Mouse (Mus musculus): Measurements from ENCODE around the gene Olfr1264. TPM values are rescaled to one million over a fixed set of nuclear protein-coding genes. Genes with fewer than 3 reads are reported as not detected.

Gene Olfr1264
- polyA plus RNA-seq, 1 experiment from 2014 or later, result not detected

GRCm38 (mm10) chr2:89977709-89978108 lies 47.7 kb downstream of the Olfr1264 start:
- Histone ChIP-seq H3K27me3 (ENCODE audit: insufficient read depth, low read length) (no peaks in the 10 kb centered on the region), H3K4me3 (ENCODE audit: low read depth, low read length) (no peak overlapping the region), H3K4me1 (ENCODE audit: insufficient read depth) (no peaks in the 10 kb centered on the region), H3K9ac (no peak overlapping the region), H3K4me2 (no peak overlapping the region), H3K36me3 (ENCODE audit: insufficient read depth) (no peaks in the 10 kb centered on the region), H3K27ac (ENCODE audit: low read depth) (no peak overlapping the region), H3K9me3 (ENCODE audit: low read depth, low read length) (no peaks in the 10 kb centered on the region)
- ATAC-seq (ENCODE audit: insufficient read depth), result no peak
- 80% methylated on average over 2 of the region's 2 CpGs for WGBS
- no peak for TF ChIP-seq CTCF (IDR thresholded peaks at IDR 0.05; ENCODE audit: low read depth)
- no peak for DNase-seq

- no peak within 1 kb of the TSS for H3K27ac ChIP-seq (ENCODE audit: low read depth)
- no peaks in the 10 kb centered on the region for H3K4me1 ChIP-seq (ENCODE audit: insufficient read depth)
- no peaks in the 10 kb centered on the region for H3K27me3 ChIP-seq (ENCODE audit: insufficient read depth, low read length)
- H3K4me2 ChIP-seq, result no peak within 1 kb of the TSS
- WGBS, result 38% methylated on average over 2 of the region's 2 CpGs
- no peak within 1 kb of the TSS for H3K9ac ChIP-seq
- no peak within 1 kb of the TSS for H3K4me3 ChIP-seq (ENCODE audit: low read depth, low read length)
- H3K9me3 ChIP-seq (ENCODE audit: low read depth, low read length), result no peaks in the 10 kb centered on the region
- H3K36me3 ChIP-seq (ENCODE audit: insufficient read depth), result no peaks in the 10 kb centered on the region
- ATAC-seq (ENCODE audit: insufficient read depth) (no peak), DNase-seq (peak; percentile 1)
- TF ChIP-seq CTCF (IDR thresholded peaks at IDR 0.05; ENCODE audit: low read depth), result no peak
These were observed 51.2 kb downstream of the Olfr1264 start, which contains the start of gene Olfr1260 for GRCm38 (mm10) chr2:89974184-89974583. Gene Olfr1260, plus strand, starts transcription at chr2:89974340.

Other genes with a start within 250 kb of the Olfr1264 start
- not detected in 2 replicates for gene Olfr1254, start 232.0 kb downstream of the Olfr1264 start, polyA plus RNA-seq (2014; fragmentation: Nextera tagmentation; extraction: Ambion mirVana)
- gene Olfr1255, start 213.5 kb downstream of the Olfr1264 start, polyA plus RNA-seq (2014; fragmentation: Nextera tagmentation; extraction: Ambion mirVana), result not detected in 2 replicates
- gene Olfr1256, start 184.0 kb downstream of the Olfr1264 start, polyA plus RNA-seq (2014; fragmentation: Nextera tagmentation; extraction: Ambion mirVana), result not detected in 2 replicates
- gene Olfr48, start 177.4 kb downstream of the Olfr1264 start, polyA plus RNA-seq (2014; fragmentation: Nextera tagmentation; extraction: Ambion mirVana), result not detected in 2 replicates
- gene Olfr1257, start 147.1 kb downstream of the Olfr1264 start, polyA plus RNA-seq (2014; fragmentation: Nextera tagmentation; extraction: Ambion mirVana), result not detected in 2 replicates
- not detected in 2 replicates for gene Olfr1258, start 98.3 kb downstream of the Olfr1264 start, polyA plus RNA-seq (2014; fragmentation: Nextera tagmentation; extraction: Ambion mirVana)
- gene Olfr1259, start 76.9 kb downstream of the Olfr1264 start, polyA plus RNA-seq (2014; fragmentation: Nextera tagmentation; extraction: Ambion mirVana), result not detected in 2 replicates
- gene Olfr1260, start 51.2 kb downstream of the Olfr1264 start, polyA plus RNA-seq (2014; fragmentation: Nextera tagmentation; extraction: Ambion mirVana), result not detected in 2 replicates
- gene Olfr1261, start 34.4 kb downstream of the Olfr1264 start, polyA plus RNA-seq (2014; fragmentation: Nextera tagmentation; extraction: Ambion mirVana), result not detected in 2 replicates
- gene Olfr1262, start 25.4 kb downstream of the Olfr1264 start, polyA plus RNA-seq (2014; fragmentation: Nextera tagmentation; extraction: Ambion mirVana), result not detected in 2 replicates
- not detected in 2 replicates for gene Olfr1263, start 13.4 kb downstream of the Olfr1264 start, polyA plus RNA-seq (2014; fragmentation: Nextera tagmentation; extraction: Ambion mirVana)
- gene Olfr1265, start 9.8 kb upstream of the Olfr1264 start, polyA plus RNA-seq (2014; fragmentation: Nextera tagmentation; extraction: Ambion mirVana), result not detected in 2 replicates
- gene Olfr140, start 38.0 kb upstream of the Olfr1264 start, polyA plus RNA-seq (2014; fragmentation: Nextera tagmentation; extraction: Ambion mirVana), result not detected in 2 replicates
- not detected in 2 replicates for gene Olfr1269, start 95.8 kb upstream of the Olfr1264 start, polyA plus RNA-seq (2014; fragmentation: Nextera tagmentation; extraction: Ambion mirVana)
- gene Olfr32, start 116.7 kb upstream of the Olfr1264 start, polyA plus RNA-seq (2014; fragmentation: Nextera tagmentation; extraction: Ambion mirVana), result not detected in 2 replicates
- gene Olfr1270, start 127.5 kb upstream of the Olfr1264 start, polyA plus RNA-seq (2014; fragmentation: Nextera tagmentation; extraction: Ambion mirVana), result not detected in 2 replicates
- not detected in 2 replicates for gene Olfr1506, start 198.9 kb upstream of the Olfr1264 start, polyA plus RNA-seq (2014; fragmentation: Nextera tagmentation; extraction: Ambion mirVana)
- gene Olfr142, start 232.0 kb upstream of the Olfr1264 start, polyA plus RNA-seq (2014; fragmentation: Nextera tagmentation; extraction: Ambion mirVana), result not detected in 2 replicates
- gene Olfr1271, start 245.5 kb upstream of the Olfr1264 start, polyA plus RNA-seq (2014; fragmentation: Nextera tagmentation; extraction: Ambion mirVana), result not detected in 2 replicates

All from lung, embryonic 14.5 days (tissue).